Mouse (Mus musculus): ENCODE results near the gene Ldlrad3.
A peak's percentile ranks its signal among the peaks of the same experiment; 100 is the strongest.

Ldlrad3 gene

GRCm38 (mm10) chr2:101952951-101953361 is 233.2 kb downstream of the Ldlrad3 start:
- no peak for DNase-seq

GRCm38 (mm10) chr2:101950716-101951520 is 235.3 kb downstream of the Ldlrad3 start:
- DNase-seq, result no peak

- DNase-seq, result no peak
Observed at GRCm38 (mm10) chr2:101935006-101935405, 251.2 kb downstream of the Ldlrad3 start.

GRCm38 (mm10) chr2:101933301-101933700 is 252.9 kb downstream of the Ldlrad3 start:
- no peak for DNase-seq

DNA sequence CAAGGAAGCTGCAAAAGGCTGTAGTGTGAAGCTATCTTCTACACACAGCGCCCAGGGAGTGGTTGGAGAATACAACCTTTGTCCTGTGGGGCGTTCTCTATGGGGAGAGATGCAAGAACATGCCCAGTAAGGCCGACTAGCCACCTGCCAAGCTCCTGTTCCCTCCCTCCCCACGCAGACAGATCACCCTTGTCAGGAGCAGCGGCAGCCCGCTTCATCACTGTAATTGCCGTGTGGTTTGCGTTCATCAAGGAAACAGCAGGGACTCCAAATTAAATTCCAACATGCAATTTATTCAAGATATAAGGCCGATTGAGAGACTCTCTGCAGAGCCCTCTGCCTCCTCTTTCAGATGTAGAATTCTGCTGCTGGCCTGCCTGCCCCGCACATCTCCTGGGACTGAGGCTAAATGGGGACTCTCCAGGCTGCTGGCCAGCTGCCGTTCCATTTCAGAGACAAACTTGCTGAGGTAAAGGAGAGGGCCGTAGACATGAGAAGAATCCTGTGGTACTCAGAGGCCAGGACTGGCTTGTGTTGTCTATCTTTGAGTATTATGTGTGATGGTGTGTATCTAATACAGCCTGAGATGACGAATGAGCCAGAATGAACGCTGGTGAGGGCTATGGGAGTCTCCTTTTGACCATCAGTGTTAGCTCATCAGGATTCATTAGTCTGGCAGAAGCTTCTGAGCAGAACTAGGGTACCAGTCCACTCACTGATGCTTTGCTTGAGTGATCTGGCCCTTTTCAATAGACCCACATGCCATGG is 253.8 kb downstream of the Ldlrad3 start:
- no peak for DNase-seq

DNA sequence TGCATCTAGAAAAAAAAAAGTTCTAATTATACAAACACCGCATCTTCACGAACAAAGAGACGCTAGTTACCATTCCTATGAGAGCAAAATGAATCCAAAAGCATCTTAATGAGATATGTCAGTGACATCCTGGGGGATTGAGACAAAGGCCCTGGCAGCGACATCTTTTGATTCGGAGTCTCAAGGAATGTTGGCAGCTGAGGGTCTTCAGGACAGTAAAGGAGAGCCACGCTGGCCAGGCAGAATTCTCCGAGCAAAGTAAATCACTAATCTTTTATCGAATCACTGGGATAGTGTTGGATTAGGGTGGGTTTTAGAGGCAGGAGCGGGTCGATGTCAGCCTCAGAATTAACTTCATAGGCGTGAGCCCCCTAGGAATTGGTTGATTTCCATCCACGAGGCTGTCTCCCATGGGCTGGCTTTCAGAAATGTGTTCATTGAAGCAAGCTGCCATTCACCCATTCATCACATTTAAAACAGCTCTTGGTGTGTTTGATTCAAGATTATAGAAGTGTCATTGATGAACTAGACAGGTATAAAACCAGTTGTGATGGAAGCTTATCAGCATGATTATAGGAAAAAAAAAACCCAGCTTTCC is 260.5 kb downstream of the Ldlrad3 start:
- no peak for DNase-seq

DNA sequence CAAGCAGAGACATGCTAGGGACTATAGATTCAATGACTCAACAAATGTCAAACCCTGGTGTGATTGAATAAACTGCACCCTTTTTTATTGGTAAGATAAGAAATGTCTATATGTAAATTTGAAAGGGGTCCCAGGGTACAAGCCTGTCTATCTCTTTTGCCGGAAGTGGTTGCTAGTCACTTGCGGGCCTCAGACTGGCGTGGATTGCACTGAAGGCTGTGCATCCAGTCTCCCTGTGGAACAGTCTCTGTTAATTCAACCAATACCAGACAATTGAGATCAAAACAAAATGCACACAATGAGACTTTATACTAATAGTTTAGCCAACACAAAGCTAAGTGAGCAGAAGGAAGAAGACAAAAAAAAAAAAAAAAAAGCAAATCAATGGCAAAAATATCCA is 261.0 kb downstream of the Ldlrad3 start:
- no peak for DNase-seq

DNA sequence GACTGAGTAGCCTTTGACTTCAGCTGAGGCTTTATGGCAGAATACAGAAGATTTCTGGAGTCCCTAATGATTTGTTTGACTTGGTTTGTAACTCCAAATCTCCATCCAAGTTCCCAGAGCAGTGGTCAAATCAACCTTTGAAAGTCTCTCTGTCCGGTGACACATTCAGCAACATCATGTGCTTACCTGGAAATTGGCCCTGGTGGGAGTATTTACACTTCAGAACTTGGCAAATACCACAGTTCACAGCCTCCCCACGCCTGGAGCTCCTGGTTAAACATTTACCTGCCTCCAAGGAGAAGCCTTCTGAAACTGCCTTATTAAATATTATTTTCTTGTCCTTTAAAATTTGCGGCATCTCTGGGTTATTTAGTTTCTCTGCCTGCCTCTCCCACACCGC is 263.0 kb downstream of the Ldlrad3 start:
- DNase-seq, result peak; percentile 81

DNA sequence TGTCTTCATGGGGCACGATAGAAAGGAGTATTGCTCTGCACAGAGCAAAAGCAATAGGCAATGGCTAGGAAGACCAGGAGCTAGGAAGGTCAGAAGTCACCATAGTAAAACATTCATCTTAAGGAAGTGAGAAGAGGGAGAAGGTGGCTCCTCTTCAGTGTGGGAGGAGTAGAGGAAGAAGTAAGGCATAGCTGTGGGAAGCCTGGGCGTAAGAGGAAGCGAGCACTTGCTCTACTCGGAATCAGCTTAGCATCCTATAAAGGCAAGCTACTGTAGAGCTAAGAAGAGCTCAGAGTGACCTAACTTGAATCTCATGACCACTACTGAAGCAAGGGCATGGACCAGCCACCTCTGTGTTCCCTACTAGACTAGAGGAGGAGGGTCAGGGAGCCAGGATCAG is 263.9 kb downstream of the Ldlrad3 start:
- DNase-seq, result no peak

DNA sequence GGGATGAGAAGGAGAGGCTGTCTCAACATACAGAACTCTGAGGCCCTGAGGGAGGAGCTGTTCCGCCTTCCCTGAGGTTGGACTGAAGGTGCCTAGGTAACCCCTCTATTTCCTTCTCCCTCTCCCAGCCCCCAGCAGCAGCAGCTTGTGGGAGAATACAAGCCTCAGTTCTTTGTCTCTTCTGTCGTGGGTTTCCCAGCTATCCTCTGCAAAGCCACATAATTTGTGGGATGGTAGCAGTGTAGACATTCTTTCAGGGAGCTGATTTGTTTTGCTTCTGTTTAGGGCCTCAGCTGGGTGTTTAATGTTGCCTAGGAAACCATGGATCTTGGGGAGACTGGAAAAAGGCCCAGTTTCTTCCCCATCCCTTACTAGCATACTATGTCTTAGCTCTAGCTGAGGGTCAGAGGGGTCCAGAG is 266.0 kb downstream of the Ldlrad3 start:
- no peak for DNase-seq

DNA sequence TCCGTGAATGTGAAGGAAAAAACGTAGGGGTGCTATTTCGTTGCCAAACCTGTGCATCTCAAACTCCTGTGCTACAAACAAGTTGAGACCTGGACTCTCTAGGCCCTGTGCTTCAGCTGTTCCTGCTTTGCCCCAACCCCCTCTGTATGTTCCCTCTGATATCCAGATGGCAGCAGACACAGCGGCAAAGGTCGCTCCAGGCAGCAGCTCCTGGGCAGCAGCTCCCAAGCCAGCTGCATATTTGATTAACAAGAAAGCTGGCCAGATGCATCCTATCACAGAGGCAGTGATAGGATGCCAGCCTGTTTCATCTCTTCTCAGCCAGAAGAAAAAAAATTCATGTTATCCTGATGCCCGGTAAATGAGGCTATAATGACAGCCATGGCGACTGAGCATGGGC is 267.7 kb downstream of the Ldlrad3 start:
- no peak for DNase-seq

DNA sequence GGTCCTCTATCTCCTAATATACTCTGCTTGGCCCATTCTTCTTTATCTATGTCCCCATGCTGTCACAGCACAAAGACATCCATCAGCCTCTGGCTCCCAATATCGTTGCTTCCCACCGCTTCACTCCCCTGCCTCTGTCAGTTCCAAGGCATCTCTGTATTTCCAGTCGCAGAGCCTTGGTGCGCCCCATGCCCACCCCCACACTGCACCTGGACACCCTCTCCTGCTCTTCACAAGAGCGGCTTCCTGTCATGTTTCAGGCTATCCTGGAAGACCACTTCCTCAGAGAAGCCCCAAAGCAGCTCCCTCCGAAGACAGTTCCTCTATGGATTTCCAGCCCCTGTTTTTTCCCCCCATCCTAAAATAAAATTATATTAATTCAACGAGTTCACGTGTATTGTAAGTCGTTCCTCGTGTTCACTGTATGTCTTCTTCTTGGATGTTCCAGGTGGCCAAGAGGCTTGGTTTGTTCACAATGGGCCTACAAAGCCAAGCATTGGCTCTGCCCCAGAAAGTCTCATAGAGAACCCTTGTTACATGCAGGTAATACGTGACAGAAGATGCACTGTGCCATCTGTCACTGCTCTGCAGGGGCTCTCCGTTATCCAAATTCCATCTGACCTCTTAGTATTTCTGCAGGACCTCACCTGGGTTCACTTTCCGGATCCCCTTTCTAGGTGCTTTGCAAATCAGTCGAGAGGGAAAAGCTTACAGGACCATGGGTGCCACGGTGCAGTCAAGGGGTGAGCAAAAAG is 276.7 kb downstream of the Ldlrad3 start:
- no peak for DNase-seq

DNA sequence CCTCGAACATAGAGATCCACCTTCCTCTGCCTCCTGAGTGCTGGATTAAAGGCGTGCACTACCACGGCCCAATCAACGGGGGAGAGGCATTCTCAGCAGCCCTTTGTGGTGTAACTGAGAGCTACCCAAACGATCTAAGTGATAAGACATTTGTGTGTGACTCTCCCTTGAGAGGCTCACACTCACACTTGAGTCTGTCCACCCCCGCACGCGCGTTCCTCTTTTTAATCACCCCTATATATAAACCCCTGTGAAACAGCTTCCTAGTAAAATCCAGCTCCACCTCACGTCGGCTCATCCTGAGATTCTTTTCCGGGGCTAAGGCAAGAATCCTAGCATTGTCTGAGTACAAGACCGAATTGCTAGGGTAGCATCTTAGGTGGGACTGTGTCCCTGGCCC is 277.4 kb downstream of the Ldlrad3 start:
- DNase-seq, result no peak

GRCm38 (mm10) chr2:101907386-101908022 is 278.7 kb downstream of the Ldlrad3 start:
- DNase-seq, result no peak

DNA sequence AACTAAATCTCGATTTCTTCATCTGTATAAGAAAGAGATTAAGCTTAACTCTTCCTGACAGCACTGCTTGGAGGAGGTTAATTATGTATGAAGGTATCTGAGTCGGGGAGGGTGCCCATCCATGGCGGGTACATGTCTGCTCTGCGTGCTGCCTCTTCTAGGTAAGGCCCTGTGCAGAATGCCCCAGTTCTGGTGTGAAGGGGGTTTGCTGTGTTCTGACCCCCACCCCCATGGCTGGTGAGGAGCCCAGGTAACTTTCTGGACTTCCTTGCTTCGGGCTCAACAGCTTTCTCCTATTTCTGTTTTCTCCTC is 279.9 kb downstream of the Ldlrad3 start:
- no peak for DNase-seq

DNA sequence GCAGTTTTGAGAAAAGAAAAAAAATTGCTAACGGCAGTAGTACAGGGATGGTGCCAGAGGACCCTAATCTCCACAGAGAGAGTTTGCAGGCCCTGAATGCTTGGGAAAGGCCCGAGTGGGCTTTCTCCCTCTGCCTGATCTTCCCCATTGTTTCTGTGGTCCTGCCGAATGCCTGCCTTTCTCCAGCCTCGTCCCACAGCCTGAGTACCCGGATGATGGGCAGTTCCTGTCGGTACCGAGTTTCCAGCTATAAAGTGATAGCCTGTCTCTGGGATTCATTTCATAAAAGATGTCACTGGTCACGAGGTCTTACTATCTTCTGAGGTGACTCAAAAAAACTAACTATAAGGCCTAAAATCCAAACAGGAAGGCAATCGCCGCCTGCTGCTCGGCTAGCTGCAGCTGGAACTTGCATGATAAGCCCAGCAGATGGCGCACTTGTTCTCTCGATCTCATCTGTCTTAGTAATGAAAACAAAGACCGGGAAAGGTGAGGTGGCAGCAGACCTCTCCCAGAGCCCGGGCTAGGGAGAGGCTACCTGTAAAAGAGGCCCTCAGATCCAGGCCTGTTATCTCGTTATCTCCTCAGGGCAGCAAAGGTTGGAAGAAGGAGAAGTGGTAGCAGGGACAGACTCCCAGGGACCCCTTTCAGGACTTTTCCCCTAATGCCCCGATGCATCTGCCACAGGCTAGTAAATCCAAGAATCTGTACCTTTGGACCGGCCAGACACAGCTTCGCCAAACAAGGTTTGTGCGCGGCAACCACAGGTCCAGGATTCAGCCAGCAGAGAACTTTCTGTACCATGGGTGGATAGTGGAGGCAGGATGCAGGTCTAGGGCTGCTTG is 280.4 kb downstream of the Ldlrad3 start:
- peak; percentile 88 for DNase-seq

GRCm38 (mm10) chr2:101902196-101902595 is 284.0 kb downstream of the Ldlrad3 start:
- no peak for DNase-seq

Data from kidney, postnatal 14 days (tissue).